Mouse (Mus musculus): ENCODE data around the gene Ankrd50. TPM values are rescaled to one million over a fixed set of nuclear protein-coding genes. Genes with fewer than 3 reads are reported as not detected.

Ankrd50 gene
- total RNA-seq, 2 experiments from 2014 or later = 6.6 to 11.2 TPM

DNA sequence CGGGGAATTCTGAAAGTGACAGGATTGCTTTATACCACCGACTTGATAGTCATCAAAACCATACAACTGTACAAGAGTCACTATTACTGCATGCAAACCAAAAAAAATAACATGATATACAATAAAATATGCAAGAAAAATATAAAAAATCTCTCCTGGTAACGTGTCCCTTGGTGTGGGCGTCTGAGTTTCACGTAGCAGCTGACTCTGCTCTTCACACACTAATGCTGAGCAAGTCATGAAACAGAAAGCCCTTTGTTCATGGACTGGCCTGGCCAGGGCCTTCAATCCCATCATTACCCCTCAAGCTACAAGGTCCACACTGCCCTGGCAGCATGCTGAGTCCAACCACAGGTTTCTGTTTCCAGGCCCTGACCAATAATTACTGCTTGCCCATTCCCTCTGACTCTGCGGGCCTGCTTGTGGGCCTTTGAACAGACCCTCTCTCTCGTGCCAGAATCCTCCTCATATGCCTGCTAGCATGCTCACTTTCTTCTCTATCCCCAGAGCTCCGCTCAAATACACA lies 17.7 kb downstream of the Ankrd50 start:
- no peak for DNase-seq (ENCODE audit: low spot score)

GRCm38 (mm10) chr3:38466139-38466538 lies 18.5 kb downstream of the Ankrd50 start:
- DNase-seq (ENCODE audit: low spot score) = no peak

GRCm38 (mm10) chr3:38463149-38463548 lies 21.5 kb downstream of the Ankrd50 start:
- no peak for DNase-seq (ENCODE audit: low spot score)

GRCm38 (mm10) chr3:38461742-38462141 lies 22.9 kb downstream of the Ankrd50 start:
- no peak for DNase-seq (ENCODE audit: low spot score)

- DNase-seq (ENCODE audit: low spot score) = no peak
These were observed 24.4 kb downstream of the Ankrd50 start for GRCm38 (mm10) chr3:38460250-38460624.

DNA sequence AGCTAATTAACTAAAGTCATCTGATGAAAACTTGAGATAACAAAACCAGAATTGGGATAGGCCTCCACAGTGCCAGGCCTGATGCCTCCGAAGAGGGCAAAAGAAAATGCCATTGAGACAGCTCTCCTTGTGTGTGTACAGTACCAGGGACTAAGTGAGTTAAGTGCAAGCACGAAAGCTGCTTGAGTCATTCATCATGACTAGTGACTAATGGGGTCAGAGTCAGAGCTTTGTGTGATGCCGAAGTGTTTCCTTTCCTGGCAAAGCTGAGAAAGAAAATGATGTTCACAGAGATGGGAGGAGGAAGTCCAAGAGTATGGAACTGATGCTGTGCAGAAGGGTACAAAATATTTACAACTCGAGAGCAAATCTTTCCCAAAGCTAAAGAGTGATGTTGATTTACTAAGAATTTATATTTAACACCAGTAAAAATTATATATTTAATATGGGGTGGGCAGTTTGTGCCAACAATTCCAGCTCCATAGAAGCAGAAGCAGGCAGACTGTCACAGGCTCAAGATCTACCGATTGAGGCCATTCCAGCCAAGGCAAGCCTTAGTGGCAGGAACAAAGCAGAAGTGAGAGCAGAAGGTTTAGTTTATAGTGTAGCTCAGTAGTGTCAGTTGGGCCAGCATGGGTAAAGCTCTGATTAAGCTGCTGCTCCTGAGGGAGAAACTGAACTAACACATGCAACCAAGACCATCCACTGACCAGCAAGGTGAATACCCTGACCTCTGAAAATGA lies 25.0 kb downstream of the Ankrd50 start:
- DNase-seq (ENCODE audit: low spot score) = no peak

- DNase-seq (ENCODE audit: low spot score) = no peak
These were observed 27.6 kb downstream of the Ankrd50 start for GRCm38 (mm10) chr3:38457041-38457440.

GRCm38 (mm10) chr3:38452199-38452598 lies 32.4 kb downstream of the Ankrd50 start:
- no peak for DNase-seq (ENCODE audit: low spot score)

DNA sequence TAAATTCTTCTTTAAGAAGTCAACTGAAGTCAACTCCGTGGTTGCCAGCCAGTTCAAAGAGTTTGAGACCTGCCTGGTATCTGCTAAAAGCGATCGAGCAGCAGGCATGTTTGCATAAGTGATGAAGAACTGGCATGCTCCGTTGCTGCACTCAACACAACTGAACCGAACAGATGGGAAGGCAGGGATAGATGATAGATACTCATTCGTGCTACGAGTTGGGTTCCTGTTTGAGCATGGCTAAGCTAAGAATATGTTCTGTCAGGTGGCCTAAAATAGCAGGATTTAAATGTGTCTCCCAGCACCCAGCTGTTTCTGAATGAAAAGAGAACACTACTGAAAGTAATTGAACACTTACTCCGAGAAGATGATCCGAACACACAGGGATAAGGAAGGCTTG lies 38.1 kb downstream of the Ankrd50 start:
- DNase-seq (ENCODE audit: low spot score) = no peak

DNA sequence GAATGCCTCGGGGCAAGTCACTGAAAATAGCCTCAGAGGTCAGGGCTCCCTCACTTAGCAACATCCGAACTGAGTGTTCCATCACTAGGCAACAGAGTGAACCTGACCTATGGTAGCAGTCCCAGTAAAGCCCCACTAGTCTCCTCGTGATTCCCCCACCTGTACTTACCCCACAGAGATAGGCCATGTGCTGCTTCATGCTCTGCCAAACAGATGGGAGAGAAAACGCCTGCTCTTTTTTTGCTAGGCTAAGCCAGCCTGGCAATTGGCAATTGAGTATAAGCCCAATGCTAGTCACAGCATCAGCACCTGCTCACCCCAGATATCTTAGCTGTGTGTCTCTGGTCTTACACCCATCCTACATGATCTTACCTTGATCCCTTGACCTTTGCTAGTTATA lies 40.8 kb downstream of the Ankrd50 start:
- DNase-seq (ENCODE audit: low spot score) = no peak

- no peak for DNase-seq (ENCODE audit: low spot score)
These were observed 44.1 kb downstream of the Ankrd50 start for GRCm38 (mm10) chr3:38440564-38440991.

DNA sequence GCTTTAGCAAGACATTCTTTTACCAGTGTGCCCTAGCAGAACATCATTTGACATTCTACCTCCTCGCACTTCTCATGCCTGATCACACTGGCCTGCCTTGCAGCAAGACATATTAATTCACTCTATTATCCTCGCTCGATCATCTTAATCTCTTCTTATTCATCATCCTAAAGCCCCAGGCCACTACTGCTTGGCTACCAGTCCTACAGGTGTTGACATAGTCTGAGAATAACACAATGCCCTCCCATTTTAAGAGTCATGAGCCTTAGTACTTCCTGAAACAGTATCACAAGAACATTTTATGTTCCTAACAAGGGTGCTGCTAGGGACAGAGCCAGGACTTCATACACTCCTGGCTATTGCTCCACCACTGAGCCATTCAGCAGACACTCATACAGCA lies 48.0 kb downstream of the Ankrd50 start:
- no peak for DNase-seq (ENCODE audit: low spot score)

- no peak for DNase-seq (ENCODE audit: low spot score)
These were observed 48.8 kb downstream of the Ankrd50 start for GRCm38 (mm10) chr3:38435828-38436227.

GRCm38 (mm10) chr3:38434486-38434885 lies 50.2 kb downstream of the Ankrd50 start:
- no peak for DNase-seq (ENCODE audit: low spot score)

GRCm38 (mm10) chr3:38433495-38434464 lies 50.9 kb downstream of the Ankrd50 start:
- no peak for DNase-seq (ENCODE audit: low spot score)

- no peak for DNase-seq (ENCODE audit: low spot score)
These were observed 53.2 kb downstream of the Ankrd50 start for GRCm38 (mm10) chr3:38431461-38431860.

- no peak for DNase-seq (ENCODE audit: low spot score)
These were observed 53.6 kb downstream of the Ankrd50 start for GRCm38 (mm10) chr3:38431042-38431441.

DNA sequence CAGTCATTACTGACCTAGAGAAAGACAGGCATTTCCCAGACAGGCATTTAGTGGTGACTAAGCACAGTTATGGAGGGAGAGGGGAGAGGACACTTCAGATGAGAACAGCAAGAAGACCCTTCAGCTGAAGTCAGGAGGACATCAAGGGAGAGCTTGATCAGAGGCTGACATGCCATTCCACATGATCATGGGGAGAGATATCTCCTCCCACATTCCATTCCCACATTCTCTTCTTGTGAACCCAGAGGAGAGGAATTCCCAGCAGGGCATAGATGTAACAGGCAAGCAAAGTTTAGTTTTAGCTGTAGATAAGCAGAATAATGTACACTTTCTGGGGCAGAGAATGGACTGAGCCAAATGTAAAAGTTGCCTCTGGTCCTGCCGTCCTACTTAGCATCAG lies 57.4 kb downstream of the Ankrd50 start:
- DNase-seq (ENCODE audit: low spot score) = no peak

GRCm38 (mm10) chr3:38423966-38424365 lies 60.7 kb downstream of the Ankrd50 start:
- DNase-seq (ENCODE audit: low spot score) = no peak

GRCm38 (mm10) chr3:38419896-38420295 lies 64.7 kb downstream of the Ankrd50 start:
- no peak for DNase-seq (ENCODE audit: low spot score)

- DNase-seq (ENCODE audit: low spot score) = no peak
These were observed 69.2 kb downstream of the Ankrd50 start for GRCm38 (mm10) chr3:38415292-38415930.
